Mouse (Mus musculus): Measurements from ENCODE around the gene Tnfrsf22. TPM values are rescaled to one million over a fixed set of nuclear protein-coding genes. Genes with fewer than 3 reads are reported as not detected.
"Not testable (repeated sequence)": the region's sequence is repeated elsewhere in the genome, so short reads cannot be mapped to it uniquely, and the experiment has no call there.

Tnfrsf22 gene
- total and polyA plus RNA-seq, 3 experiments = 0.11 TPM; not detected in 2

DNA sequence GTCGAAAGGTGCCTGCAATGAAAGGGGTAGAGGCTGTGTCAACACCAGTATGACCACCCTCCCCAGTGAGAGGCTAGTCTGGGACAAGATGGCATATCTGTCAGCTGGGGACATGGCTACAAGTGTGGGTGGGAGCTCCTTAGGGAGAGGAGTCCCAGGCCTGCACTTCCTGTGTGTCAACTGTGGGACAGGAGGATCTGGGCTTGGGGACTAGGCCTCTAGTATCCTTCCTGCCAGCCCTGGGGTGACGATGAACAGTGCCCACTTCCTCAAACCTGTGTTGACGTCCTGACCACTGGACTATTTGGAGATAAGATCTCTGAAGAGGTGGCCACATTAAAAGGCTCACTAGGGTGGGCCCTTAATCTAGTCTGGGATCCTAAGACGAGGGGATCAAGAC is 40.5 kb upstream of the Tnfrsf22 start:
- Histone ChIP-seq H3K4me1 (ENCODE audit: insufficient read depth, low read depth, low read length) (no peaks in the 10 kb centered on the region), H3K27me3 (ENCODE audit: insufficient read depth, low read length) (peaks cover 24% of the 10 kb centered on the region), H3K36me3 (replicated peaks) (no peaks in the 10 kb centered on the region), H3K4me3 (ENCODE audit: low read depth, low read length) (no peak overlapping the region), H3K9me3 (replicated peaks) (no peaks in the 10 kb centered on the region)
- ATAC-seq (ENCODE audit: extremely low read depth, insufficient number of reproducible peaks, low FRiP score, poor library complexity, severe bottlenecking) = no peak
- DNase-seq (ENCODE audit: low spot score) = no peak
- TF ChIP-seq GATA1 (IDR thresholded peaks at IDR 0.05; ENCODE audit: borderline replicate concordance, low read length) (no peak), POLR2AphosphoS5 (IDR thresholded peaks at IDR 0.05; ENCODE audit: insufficient replicate concordance, low read depth, low read length) (no peak), GATA2 (IDR thresholded peaks at IDR 0.05; ENCODE audit: borderline replicate concordance, low read depth, low read length) (no peak), CTCF (IDR thresholded peaks at IDR 0.05; ENCODE audit: low read depth, low read length) (no peak), TAL1 (conservative IDR thresholded peaks at IDR 0.05; ENCODE audit: low read depth, low read length) (no peak)

DNA sequence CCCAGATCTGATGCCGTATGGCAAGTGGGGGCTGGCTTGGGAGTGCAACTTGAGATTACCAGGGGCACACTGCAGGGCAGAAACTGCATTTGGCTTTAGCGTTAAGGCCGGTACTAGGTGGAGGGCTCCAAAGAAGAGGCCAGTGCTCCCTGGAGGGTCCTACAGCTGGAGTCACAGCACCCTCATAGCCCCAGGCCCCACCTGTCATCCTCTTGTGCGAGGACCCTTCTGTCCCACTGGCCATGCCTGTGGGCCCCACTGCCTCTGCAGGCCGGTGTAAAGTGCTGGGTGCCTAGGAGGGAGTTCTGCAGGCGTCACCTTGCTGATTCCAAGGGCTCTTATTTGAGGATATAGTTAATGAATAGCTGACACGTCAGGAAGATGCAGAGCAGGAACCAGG is 40.0 kb upstream of the Tnfrsf22 start:
- TF ChIP-seq GATA1 (IDR thresholded peaks at IDR 0.05; ENCODE audit: borderline replicate concordance, low read length) (no peak), TAL1 (conservative IDR thresholded peaks at IDR 0.05; ENCODE audit: low read depth, low read length) (no peak), GATA2 (IDR thresholded peaks at IDR 0.05; ENCODE audit: borderline replicate concordance, low read depth, low read length) (no peak), CTCF (IDR thresholded peaks at IDR 0.05; ENCODE audit: low read depth, low read length) (no peak), POLR2AphosphoS5 (IDR thresholded peaks at IDR 0.05; ENCODE audit: insufficient replicate concordance, low read depth, low read length) (no peak)
- peaks cover 24% of the 10 kb centered on the region for H3K27me3 ChIP-seq (ENCODE audit: insufficient read depth, low read length)
- ATAC-seq (ENCODE audit: extremely low read depth, insufficient number of reproducible peaks, low FRiP score, poor library complexity, severe bottlenecking) (no peak), DNase-seq (ENCODE audit: low spot score) (no peak)
- H3K4me3 ChIP-seq (ENCODE audit: low read depth, low read length) = no peak overlapping the region
- H3K36me3 ChIP-seq (replicated peaks) = no peaks in the 10 kb centered on the region
- H3K9me3 ChIP-seq (replicated peaks) = no peaks in the 10 kb centered on the region
- H3K4me1 ChIP-seq (ENCODE audit: insufficient read depth, low read depth, low read length) = no peaks in the 10 kb centered on the region

DNA sequence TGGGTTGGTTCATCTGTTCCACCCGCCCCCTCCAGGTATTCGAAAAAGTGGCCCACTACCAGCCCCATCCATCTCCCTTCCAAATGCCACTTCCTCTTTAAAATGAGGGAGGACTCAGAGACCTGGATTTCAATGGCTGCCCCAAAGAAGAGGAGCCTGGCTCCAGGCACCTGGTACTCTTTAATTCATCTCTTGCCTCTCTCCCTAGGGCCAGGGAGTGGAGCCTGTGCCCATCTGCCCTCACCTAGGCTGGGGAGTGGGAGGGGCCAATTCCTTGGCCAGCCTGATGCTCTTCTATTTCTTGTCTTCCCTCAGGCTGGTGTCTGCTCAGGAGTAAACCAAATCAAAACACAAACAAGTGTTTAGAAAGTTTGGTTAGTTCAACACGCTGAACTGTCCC is 37.2 kb upstream of the Tnfrsf22 start:
- H3K9me3 ChIP-seq (replicated peaks); H3K4me3 ChIP-seq (ENCODE audit: low read depth, low read length); ATAC-seq (ENCODE audit: extremely low read depth, insufficient number of reproducible peaks, low FRiP score, poor library complexity, severe bottlenecking); H3K36me3 ChIP-seq (replicated peaks); DNase-seq (ENCODE audit: low spot score); H3K4me1 ChIP-seq (ENCODE audit: insufficient read depth, low read depth, low read length): not testable (repeated sequence)
- peaks cover 18% of the 10 kb centered on the region for H3K27me3 ChIP-seq (ENCODE audit: insufficient read depth, low read length)

DNA sequence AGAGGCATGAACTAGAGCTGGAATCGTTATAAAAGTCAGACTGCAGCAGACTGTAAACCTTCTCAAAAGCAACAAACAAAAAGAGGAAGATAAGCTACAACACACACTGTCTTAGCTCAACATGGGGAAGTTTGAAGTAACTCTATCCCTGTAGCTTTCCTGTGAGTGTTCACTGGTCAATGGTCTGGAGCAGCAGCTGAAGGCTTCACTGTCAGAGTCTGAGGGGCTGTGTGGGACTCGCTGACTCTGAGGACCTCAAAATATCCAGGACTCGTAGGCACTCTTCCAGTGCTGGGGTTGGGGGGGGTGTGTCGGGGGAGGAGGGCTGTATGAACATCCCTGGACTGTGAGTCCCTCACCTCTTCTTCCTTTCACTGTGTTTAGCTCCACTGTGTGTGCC is 36.7 kb upstream of the Tnfrsf22 start:
- not testable (repeated sequence) for DNase-seq (ENCODE audit: low spot score); H3K4me1 ChIP-seq (ENCODE audit: insufficient read depth, low read depth, low read length); H3K4me3 ChIP-seq (ENCODE audit: low read depth, low read length); ATAC-seq (ENCODE audit: extremely low read depth, insufficient number of reproducible peaks, low FRiP score, poor library complexity, severe bottlenecking); H3K36me3 ChIP-seq (replicated peaks); H3K9me3 ChIP-seq (replicated peaks)
- H3K27me3 ChIP-seq (ENCODE audit: insufficient read depth, low read length) = peaks cover 18% of the 10 kb centered on the region

DNA sequence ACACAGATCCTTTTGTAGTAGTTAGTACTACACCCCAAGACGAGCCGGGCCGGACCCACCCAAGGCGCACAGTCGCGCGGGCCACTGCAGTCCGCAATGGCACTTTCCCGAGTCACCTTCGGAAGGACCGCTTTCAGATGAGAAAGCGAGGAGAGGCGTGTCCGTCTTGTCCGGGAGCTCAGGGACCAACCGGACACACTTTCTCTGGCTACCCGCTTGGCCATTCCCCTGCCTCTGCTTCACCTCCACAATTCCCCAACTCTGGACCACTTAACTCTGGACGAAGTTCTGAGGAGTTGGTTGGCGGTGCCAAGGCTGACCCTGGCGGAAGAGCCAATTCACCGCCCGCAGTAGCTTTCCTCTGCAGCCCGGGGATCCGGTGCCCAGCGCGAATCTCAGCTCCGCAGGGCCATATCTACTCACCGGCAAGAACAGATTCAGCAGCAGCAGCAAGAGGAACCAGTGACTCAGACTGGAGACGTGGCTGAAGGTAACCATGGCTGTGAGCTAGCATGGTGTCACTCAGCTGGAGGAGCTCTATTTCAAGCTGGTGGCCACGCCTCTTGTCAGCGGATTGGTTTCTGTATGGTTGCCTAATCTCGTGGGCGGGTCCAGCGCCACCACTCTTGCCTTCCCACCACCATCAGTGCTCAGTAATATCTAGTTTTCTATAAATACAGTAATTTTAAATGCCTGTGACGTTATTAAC is 36.1 kb upstream of the Tnfrsf22 start, which contains the start of gene Tnfrsf23:
Gene Tnfrsf23 (minus strand): TSS at position 514 of the 709 bp plus-strand sequence.
- H3K4me3 ChIP-seq (ENCODE audit: low read depth, low read length) = no peak within 1 kb of the TSS
- no peak for TF ChIP-seq POLR2AphosphoS5 (IDR thresholded peaks at IDR 0.05; ENCODE audit: insufficient replicate concordance, low read depth, low read length)
- no peak for TF ChIP-seq CTCF (IDR thresholded peaks at IDR 0.05; ENCODE audit: low read depth, low read length)
- no peak for TF ChIP-seq GATA1 (IDR thresholded peaks at IDR 0.05; ENCODE audit: borderline replicate concordance, low read length)
- TF ChIP-seq GATA2 (IDR thresholded peaks at IDR 0.05; ENCODE audit: borderline replicate concordance, low read depth, low read length) = no peak
- no peak for TF ChIP-seq TAL1 (conservative IDR thresholded peaks at IDR 0.05; ENCODE audit: low read depth, low read length)

DNA sequence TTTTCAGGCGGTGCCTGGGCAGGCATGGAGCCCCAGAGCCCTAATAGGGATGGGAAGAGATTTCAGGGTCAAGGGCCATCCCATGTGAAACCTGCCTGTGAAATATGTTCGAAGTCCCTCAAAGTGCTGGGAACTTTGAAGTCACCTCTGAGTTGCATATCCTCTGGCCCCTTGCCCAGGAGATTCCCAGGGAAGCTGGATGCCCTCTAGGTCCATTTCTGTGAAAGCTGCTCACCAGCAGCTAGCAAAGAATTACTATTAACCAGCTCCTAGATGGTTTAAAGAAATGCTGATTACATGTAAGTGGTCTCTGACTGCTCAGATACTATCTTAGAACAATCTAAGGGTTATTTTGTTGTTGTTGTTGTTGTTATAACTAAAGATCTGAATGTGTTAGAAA is 35.1 kb upstream of the Tnfrsf22 start:
- H3K36me3 ChIP-seq (replicated peaks); H3K4me1 ChIP-seq (ENCODE audit: insufficient read depth, low read depth, low read length); H3K9me3 ChIP-seq (replicated peaks); H3K4me3 ChIP-seq (ENCODE audit: low read depth, low read length); DNase-seq (ENCODE audit: low spot score); ATAC-seq (ENCODE audit: extremely low read depth, insufficient number of reproducible peaks, low FRiP score, poor library complexity, severe bottlenecking): not testable (repeated sequence)
- H3K27me3 ChIP-seq (ENCODE audit: insufficient read depth, low read length) = peaks cover 11% of the 10 kb centered on the region

More for the DNA sequence above, 36.1 kb upstream of the Tnfrsf22 start, which contains the start of gene Tnfrsf23:
- no peak for ATAC-seq (ENCODE audit: extremely low read depth, insufficient number of reproducible peaks, low FRiP score, poor library complexity, severe bottlenecking)
- peaks cover 14% of the 10 kb centered on the region for H3K27me3 ChIP-seq (ENCODE audit: insufficient read depth, low read length)
- no peaks in the 10 kb centered on the region for H3K4me1 ChIP-seq (ENCODE audit: insufficient read depth, low read depth, low read length)
- H3K36me3 ChIP-seq (replicated peaks) = no peaks in the 10 kb centered on the region
- no peaks in the 10 kb centered on the region for H3K9me3 ChIP-seq (replicated peaks)
- no peak for DNase-seq (ENCODE audit: low spot score)

DNA sequence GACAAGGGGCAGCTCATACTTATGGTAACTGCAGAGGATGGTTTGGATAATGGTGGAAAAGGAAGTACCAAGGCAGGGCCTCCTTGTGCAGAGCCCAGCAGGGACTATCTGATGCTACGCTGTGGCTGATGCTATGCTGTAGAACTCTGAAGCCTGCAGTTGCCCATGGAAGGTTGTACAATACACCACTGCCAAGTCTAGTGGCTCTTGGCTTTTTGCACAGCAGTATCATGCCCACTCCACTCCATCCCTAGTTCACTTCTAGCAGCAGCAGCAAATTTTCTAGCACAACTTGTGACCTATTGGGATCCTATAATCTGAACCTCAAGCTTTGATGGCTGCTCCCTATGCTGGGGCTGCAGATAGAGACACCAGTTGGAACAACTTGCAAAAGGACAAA is 32.1 kb upstream of the Tnfrsf22 start:
- ATAC-seq (ENCODE audit: extremely low read depth, insufficient number of reproducible peaks, low FRiP score, poor library complexity, severe bottlenecking) (no peak), DNase-seq (ENCODE audit: low spot score) (no peak)
- no peak overlapping the region for H3K4me3 ChIP-seq (ENCODE audit: low read depth, low read length)
- peaks cover 11% of the 10 kb centered on the region for H3K27me3 ChIP-seq (ENCODE audit: insufficient read depth, low read length)
- TF ChIP-seq GATA2 (IDR thresholded peaks at IDR 0.05; ENCODE audit: borderline replicate concordance, low read depth, low read length) (no peak), TAL1 (conservative IDR thresholded peaks at IDR 0.05; ENCODE audit: low read depth, low read length) (no peak), GATA1 (IDR thresholded peaks at IDR 0.05; ENCODE audit: borderline replicate concordance, low read length) (no peak), POLR2AphosphoS5 (IDR thresholded peaks at IDR 0.05; ENCODE audit: insufficient replicate concordance, low read depth, low read length) (no peak)
- no peaks in the 10 kb centered on the region for H3K4me1 ChIP-seq (ENCODE audit: insufficient read depth, low read depth, low read length)
- no peaks in the 10 kb centered on the region for H3K9me3 ChIP-seq (replicated peaks)
- no peaks in the 10 kb centered on the region for H3K36me3 ChIP-seq (replicated peaks)

DNA sequence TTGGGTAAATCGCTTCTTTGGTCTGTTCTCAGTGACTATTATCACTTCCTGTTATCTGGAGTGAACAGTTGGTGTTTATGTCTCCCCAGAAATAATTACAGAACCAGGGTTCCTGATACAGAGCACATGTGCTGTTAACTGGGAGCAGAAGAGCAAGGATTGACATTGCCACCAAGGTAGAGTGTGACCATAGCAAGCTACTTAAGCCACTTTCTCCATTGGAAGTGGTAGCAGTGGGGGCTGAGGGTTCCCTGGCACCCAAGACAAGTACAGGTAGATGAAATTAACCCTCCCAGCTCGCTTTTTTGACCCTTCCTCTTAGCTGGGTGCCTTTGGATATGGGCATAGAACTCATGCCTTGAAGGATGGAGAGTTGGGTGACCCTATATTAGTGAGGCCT is 31.4 kb upstream of the Tnfrsf22 start:
- not testable (repeated sequence) for H3K4me1 ChIP-seq (ENCODE audit: insufficient read depth, low read depth, low read length); H3K4me3 ChIP-seq (ENCODE audit: low read depth, low read length); ATAC-seq (ENCODE audit: extremely low read depth, insufficient number of reproducible peaks, low FRiP score, poor library complexity, severe bottlenecking); H3K36me3 ChIP-seq (replicated peaks); DNase-seq (ENCODE audit: low spot score); H3K9me3 ChIP-seq (replicated peaks)
- peaks cover 11% of the 10 kb centered on the region for H3K27me3 ChIP-seq (ENCODE audit: insufficient read depth, low read length)

DNA sequence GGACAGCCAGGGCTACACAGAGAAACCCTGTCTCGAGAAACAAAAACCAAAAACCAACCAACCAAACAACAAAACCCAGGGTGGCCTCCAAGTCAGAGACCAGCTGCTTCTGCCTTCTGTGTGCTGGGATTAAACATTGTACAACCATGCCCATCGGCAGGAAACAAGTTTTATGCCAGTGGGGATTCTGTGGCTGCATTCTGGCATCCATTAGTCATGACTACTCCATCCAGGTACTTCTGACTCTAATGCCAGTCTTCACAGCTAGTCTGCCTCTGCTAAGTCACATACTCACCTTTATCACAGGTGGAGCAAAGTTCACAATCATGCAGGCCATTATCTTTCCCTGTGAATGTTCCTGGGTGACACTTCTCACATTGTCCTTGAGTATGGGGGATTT is 30.2 kb upstream of the Tnfrsf22 start:
- not testable (repeated sequence) for H3K4me1 ChIP-seq (ENCODE audit: insufficient read depth, low read depth, low read length); ATAC-seq (ENCODE audit: extremely low read depth, insufficient number of reproducible peaks, low FRiP score, poor library complexity, severe bottlenecking); H3K36me3 ChIP-seq (replicated peaks); H3K4me3 ChIP-seq (ENCODE audit: low read depth, low read length); DNase-seq (ENCODE audit: low spot score); H3K27me3 ChIP-seq (ENCODE audit: insufficient read depth, low read length); H3K9me3 ChIP-seq (replicated peaks)
